Mouse (Mus musculus) MEL (cell line): Measurements from ENCODE around the gene Sipa1l2.

Experiments
- BHLHE40 ChIP-seq: IDR thresholded peaks from 2 replicates; pipeline ENCODE4 v1.6.1; 2012; ENCODE audit warnings: low read depth, mild to moderate bottlenecking, inconsistent platforms, low read length, improper control_type of control experiment, borderline replicate concordance
- CHD1 ChIP-seq: IDR thresholded peaks from 2 replicates; pipeline ENCODE4 v1.6.1; 2012; ENCODE audit warnings: low read depth, mild to moderate bottlenecking, inconsistent platforms, low read length, improper control_type of control experiment
- CHD2 ChIP-seq: IDR thresholded peaks from 2 replicates; pipeline ENCODE4 v1.6.1; 2011; ENCODE audit warnings: low read length, improper control_type of control experiment
- CTCF ChIP-seq, 3 experiments: IDR thresholded peaks in 2 of 3; conservative IDR thresholded peaks in 1 of 3; 2 replicates each; pipeline ENCODE4 v1.5.1; 2011 to 2012; ENCODE audit warnings: low read length in 3 of 3, low read depth in 2 of 3, mild to moderate bottlenecking in 2 of 3, improper control_type of control experiment in 1 of 3, inconsistent platforms in 1 of 3, mixed read lengths in 1 of 3, moderate library complexity in 1 of 3; ENCODE audit not compliant: control insufficient read depth in 1 of 3, insufficient read depth in 1 of 3, poor library complexity in 1 of 3, severe bottlenecking in 1 of 3
- EP300 ChIP-seq, 2 experiments: IDR thresholded peaks; 2 replicates each; pipeline ENCODE4 v1.6.1; 2011; ENCODE audit warnings: improper control_type of control experiment in 2 of 2, low read length in 2 of 2, low read depth in 1 of 2, mild to moderate bottlenecking in 1 of 2
- GATA1 ChIP-seq: IDR thresholded peaks from 2 replicates; pipeline ENCODE4 v1.6.1; 2011; ENCODE audit warnings: low read depth, low read length, improper control_type of control experiment
- MAX ChIP-seq: IDR thresholded peaks from 2 replicates; pipeline ENCODE4 v1.6.1; 2011; ENCODE audit warnings: low read length, improper control_type of control experiment
- MAZ ChIP-seq: IDR thresholded peaks from 2 replicates; pipeline ENCODE4 v1.6.1; 2012; ENCODE audit warnings: low read depth, mild to moderate bottlenecking, inconsistent platforms, low read length, improper control_type of control experiment
- POLR2A ChIP-seq, 2 experiments: IDR thresholded peaks; 2 replicates each; pipeline ENCODE4 v1.6.1; 2011 to 2012; ENCODE audit warnings: low read length in 2 of 2, mild to moderate bottlenecking in 2 of 2, control low read depth in 1 of 2, improper control_type of control experiment in 1 of 2, low read depth in 1 of 2, moderate library complexity in 1 of 2; ENCODE audit not compliant: control insufficient read depth in 1 of 2, insufficient read depth in 1 of 2, poor library complexity in 1 of 2
- SIN3A ChIP-seq: IDR thresholded peaks from 2 replicates; pipeline ENCODE4 v1.6.1; 2012; ENCODE audit warnings: low read length, improper control_type of control experiment, inconsistent platforms
- TBP ChIP-seq: IDR thresholded peaks from 2 replicates; pipeline ENCODE4 v1.8.0; 2011; ENCODE audit warnings: low read depth, low read length, improper control_type of control experiment
- USF1 ChIP-seq: IDR thresholded peaks from 2 replicates; pipeline ENCODE4 v1.6.1; 2014; ENCODE audit warnings: low read depth, mild to moderate bottlenecking, inconsistent platforms, low read length, improper control_type of control experiment, moderate library complexity

- TF ChIP-seq CTCF (IDR thresholded peaks at IDR 0.05 in 2 of 3, conservative IDR thresholded peaks at IDR 0.05 in 1 of 3; ENCODE audit: control insufficient read depth in 1 of 3, insufficient read depth in 1 of 3, low read depth in 2 of 3, low read length in 3 of 3, poor library complexity in 1 of 3, severe bottlenecking in 1 of 3) (no peak), BHLHE40 (no peak), USF1 (no peak), MAZ (no peak), POLR2A (IDR thresholded peaks at IDR 0.05; ENCODE audit: control insufficient read depth in 1 of 2, insufficient read depth in 1 of 2, low read depth in 1 of 2, low read length in 2 of 2, poor library complexity in 1 of 2) (no peak), EP300 (IDR thresholded peaks at IDR 0.05; ENCODE audit: low read depth in 1 of 2, low read length in 2 of 2) (no peak), TBP (no peak), CHD1 (no peak), SIN3A (no peak), MAX (no peak), CHD2 (no peak), GATA1 (no peak)
These were observed 94.7 kb downstream of the Sipa1l2 start for GRCm38 (mm10) chr8:125474876-125475275.
